Mouse (Mus musculus) kidney, postnatal 36 days (tissue): ENCODE measurements around the gene Bnip3.

ENCODE experiments used
- DNase-seq, 2 experiments: peaks; one replicate each; pipeline ENCODE4 v3.0.0; 2021 to 2022; ENCODE audit warnings: mixed read lengths in 2 of 2

The Bnip3 gene

GRCm38 (mm10) chr7:138909277-138910192, at the start of gene Bnip3:
Bnip3 (minus strand) TSS chr7:138909519.
- DNase-seq: peak; percentile 96

GRCm38 (mm10) chr7:138957106-138957505, 47.8 kb upstream of the Bnip3 start:
- no peak for DNase-seq

GRCm38 (mm10) chr7:138955787-138956186, 46.5 kb upstream of the Bnip3 start:
- no peak for DNase-seq

- no peak for DNase-seq
Measured at GRCm38 (mm10) chr7:138948309-138948708, 39.0 kb upstream of the Bnip3 start.

DNA sequence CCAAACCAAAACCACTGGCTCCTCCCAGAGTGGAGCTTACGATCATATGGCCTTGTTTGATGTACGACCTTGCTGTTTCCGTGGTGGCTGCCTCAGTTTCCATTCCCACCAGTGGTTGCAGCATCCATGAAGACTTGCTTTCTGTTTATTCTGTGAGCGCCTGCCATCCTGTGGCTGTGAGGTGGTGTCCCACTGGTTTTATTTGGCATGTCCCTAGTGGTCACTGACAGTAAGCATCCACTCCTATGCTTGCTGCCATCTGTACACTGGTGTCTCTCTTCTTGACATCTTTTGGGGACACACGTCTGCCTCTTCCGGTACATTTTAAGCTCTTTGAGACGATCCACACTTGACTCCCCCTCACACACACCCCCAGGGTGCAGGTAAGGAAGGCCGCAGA, 38.4 kb upstream of the Bnip3 start:
- no peak for DNase-seq

GRCm38 (mm10) chr7:138945668-138946067, 36.3 kb upstream of the Bnip3 start:
- DNase-seq: no peak

- no peak for DNase-seq
Measured at GRCm38 (mm10) chr7:138942301-138942700, 33.0 kb upstream of the Bnip3 start.

DNA sequence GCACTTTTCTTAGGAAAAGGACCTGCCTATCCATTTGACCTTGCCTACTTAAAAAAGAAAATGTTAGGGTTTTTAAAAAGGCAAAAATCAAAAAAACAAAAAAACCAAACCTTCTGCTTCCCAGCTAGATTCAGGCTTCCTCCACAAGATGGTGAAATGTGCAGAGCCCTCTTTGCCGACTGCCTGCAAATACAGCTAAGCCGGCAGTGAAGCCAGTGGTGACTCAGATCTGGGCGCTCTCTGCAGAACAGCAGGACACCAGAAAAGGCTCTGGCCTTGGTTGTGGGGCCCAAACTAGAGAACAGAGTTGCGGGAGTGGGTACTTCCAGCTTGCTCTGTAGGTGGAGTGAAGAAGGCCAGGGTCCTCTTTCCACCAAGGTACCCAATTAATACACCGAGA, 32.3 kb upstream of the Bnip3 start:
- DNase-seq: no peak

- no peak for DNase-seq
Measured at GRCm38 (mm10) chr7:138940612-138941461, 31.5 kb upstream of the Bnip3 start, which contains the start of gene Jakmip3. Jakmip3 (plus strand) TSS chr7:138940730.

DNA sequence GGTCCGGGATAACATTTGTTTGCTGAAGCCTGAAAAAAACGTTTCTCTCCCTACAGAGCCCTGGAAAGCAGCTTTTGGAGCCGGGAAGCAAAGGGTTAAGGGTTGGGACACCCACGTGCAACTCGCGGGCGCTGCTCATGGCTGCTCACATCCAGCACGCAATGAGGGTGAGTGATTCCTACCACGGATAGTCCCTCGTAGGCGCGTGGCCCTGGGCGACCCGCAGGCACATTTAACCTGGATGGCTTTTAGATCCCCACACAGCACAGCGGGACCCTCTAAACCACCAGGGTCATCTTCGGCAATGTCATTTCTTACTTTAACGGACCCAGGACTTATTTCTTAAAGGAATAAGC, 30.9 kb upstream of the Bnip3 start:
- DNase-seq: peak in 1 of 2 experiments; percentile 4

DNA sequence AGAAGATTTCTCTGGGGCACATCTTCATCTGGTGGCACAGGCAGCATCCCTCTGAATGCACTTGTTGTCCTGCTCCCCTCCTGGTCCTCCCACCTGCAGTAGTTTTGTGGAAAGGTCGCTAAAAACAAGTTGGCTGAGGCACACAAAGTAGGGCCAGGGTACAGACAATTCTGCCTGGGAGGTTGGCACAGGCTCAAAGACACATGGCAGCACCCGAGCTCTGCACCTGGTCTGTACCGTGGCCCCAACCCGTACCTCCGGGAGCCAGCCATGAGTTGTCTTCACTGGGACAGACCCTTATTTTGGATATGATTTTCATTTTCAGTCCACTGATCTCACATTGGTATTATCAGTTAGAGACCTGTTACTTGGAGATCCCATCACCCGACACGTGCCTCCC, 29.7 kb upstream of the Bnip3 start:
- DNase-seq: no peak

DNA sequence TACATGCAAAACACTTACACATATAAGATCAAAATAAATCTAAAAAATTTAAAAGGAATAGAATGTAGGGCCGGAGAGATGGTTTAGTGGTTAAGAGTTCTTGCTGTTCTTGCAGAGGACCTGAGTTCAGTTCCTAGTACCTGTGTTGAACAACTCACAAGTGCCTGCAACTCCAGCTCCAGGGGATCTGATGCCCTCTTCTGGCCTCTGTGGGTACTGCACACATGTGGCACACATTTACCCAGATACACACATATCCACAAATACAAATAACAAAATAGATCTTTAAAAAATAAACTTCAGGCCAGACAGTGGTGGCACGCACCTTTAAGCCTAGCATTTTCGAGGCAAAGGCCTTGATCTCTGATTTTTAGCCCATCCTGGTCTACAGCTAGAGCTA, 25.2 kb upstream of the Bnip3 start:
- no peak for DNase-seq

DNA sequence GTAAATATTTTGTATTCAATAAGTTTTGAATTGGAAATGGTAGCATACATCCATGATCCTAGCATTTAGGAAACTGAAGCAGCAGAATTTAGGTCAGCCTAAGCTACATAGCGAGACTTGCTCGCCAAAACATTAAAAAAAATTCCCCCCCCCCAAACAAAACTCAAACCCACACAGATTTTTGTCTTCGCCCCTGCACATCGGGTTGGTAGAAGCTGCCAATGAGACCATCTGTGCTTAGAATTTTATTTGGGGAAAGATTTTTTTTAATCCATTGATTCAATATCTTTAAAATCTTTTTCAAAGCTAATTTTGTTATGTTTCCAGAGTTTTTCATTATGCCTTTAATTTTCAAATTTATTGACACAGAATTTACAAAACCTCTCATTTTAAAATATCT, 19.1 kb upstream of the Bnip3 start:
- DNase-seq: no peak

- peak; percentile 63 to 79 for DNase-seq
Measured at GRCm38 (mm10) chr7:138923756-138924425, 14.6 kb upstream of the Bnip3 start.

GRCm38 (mm10) chr7:138921611-138922010, 12.3 kb upstream of the Bnip3 start:
- DNase-seq: peak; percentile 70 to 77

DNA sequence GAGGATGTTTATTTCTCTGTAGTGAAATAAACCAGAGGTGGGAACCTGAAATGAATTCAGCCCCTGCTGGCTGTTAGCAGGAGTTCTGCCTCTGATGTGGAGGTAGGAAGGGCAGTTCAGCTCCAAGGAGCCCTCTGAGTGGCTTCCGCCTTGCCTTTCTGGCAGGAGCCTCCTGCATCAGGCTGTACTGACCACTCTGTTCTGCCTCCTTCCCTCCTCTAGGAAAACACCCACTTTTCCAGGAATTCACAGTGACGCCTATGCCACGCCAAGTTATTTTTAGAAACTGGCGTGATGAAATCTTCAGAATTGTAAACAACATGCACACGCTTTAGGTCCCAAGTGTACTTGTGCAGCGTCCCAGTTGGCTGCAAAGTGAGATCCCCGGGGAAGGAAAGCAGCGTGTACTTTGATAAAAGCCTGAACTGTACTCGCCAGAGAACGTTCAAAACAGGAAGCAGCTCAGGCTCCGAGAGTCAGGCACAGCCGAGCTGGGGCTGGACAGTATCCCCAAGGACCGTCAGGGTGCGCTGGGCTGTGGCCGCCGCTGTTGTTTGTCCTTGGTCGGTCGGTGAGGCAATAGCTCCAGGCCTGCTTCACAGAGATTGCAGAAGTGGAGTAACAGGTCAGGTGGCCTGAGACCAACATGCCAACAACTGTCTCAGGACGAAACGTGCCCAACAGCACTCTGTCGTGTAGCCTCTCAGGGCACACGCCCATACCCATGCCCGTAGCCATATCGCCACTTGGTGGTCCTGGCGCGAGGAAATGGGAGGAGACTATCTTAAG, 10.0 kb upstream of the Bnip3 start:
- DNase-seq: peak; percentile 81 to 87

- no peak for DNase-seq
Measured at GRCm38 (mm10) chr7:138913616-138914015, 4.3 kb upstream of the Bnip3 start.

DNA sequence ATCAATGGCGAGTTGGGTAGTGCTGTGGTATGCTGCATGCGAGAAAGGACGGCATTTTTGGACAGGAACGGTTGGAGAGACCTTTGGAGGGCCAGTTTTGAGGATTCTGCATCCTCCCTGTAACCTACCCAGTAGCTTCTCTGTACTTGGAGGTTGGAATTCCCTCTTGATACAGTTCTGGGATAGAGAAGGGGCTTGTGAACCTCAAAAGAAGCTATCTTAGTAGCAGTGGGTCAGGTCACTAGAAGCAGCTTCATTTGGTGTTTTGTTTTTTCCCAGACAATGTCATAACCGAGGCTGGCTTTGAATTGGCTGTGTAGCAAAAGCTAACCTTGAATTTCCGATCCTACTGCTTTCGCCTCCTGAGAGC, 859 bp upstream of the Bnip3 start:
- DNase-seq: no peak

DNA sequence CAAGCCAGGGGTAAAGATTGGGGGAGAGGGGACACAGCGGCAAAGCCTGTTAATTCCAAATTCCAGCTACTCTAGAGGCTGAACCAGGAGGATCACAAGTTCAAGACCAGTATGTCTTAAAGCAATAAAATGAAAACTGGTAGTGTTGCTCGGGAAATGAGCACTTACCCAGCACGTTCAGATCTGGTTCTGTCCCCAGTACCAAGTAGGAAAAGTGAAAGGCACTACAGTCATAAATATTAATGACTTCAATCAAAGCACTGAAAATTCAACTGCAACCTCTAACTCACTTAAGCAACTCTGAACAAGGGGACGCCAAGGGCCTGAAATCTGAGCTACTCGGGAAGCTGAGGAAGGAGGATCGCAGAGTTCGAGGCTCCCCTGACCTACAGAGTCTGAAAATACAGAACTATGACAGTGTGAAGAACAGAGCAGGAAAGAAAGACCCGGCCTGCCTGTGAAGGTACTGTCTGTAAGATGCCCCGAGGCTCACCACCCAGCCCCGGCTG, 497 bp downstream of the Bnip3 start:
- no peak for DNase-seq

GRCm38 (mm10) chr7:138907976-138908375, 1.3 kb downstream of the Bnip3 start:
- DNase-seq: peak; percentile 40 to 70

- peak; percentile 54 to 75 for DNase-seq
Measured at GRCm38 (mm10) chr7:138907043-138907442, 2.3 kb downstream of the Bnip3 start.

GRCm38 (mm10) chr7:138906441-138906840, 2.9 kb downstream of the Bnip3 start:
- DNase-seq: no peak
